Comparison of ENCODE assay signal across 18 mouse cellular contexts in genomic region chr10:42843416-42843815, GRCm38 (mm10). TPM values are rescaled to one million over a fixed set of nuclear protein-coding genes. Genes with fewer than 3 reads are reported as not detected.
DNase-seq lines count a peak whose midpoint lies in the region; ATAC-seq and TF ChIP-seq lines count a peak whose summit lies in the region.
"Had no signal": no experiment of that assay in that cellular context is flagged by ENCODE, and none has a peak within 500 bp of the region (broad histone marks: within the 10 kb centered on the region; RNA-seq: fewer than 3 reads in every experiment).

No protein-coding gene starts in this region.

- DNase-seq in cerebellum, postnatal 10 days, result peak; percentile 41 to 45
- no peak for DNase-seq in cerebellum, postnatal 36 days
- DNase-seq in heart, adult 2 months, result peak; percentile 55 to 67
- peak; percentile 44 for DNase-seq in lung, postnatal 36 days
- DNase-seq in lung, postnatal 14 days, result no peak
- no peak for DNase-seq in testis, postnatal 14 days (ENCODE audit: low spot score)
- no peak for DNase-seq in limb, embryonic 10.5 days (ENCODE audit: low spot score)
- DNase-seq: B cell, adult 2 months; left cerebral cortex, postnatal 4 days had no signal

- 3% methylated on average over 1 of the region's 1 CpGs for WGBS in heart, adult 2 months
- WGBS in heart, embryonic 12.5 days, result 63% methylated on average over 1 of the region's 1 CpGs
- WGBS in limb, embryonic 10.5 days, result 82% methylated on average over 1 of the region's 1 CpGs

- no peak overlapping the region for H3K9ac ChIP-seq in heart, adult 2 months (ENCODE audit: low read depth, low read length)
- H3K9ac ChIP-seq in heart, embryonic 12.5 days, result no peak overlapping the region
- H3K9ac ChIP-seq: forebrain, embryonic 15.5 days; liver, embryonic 12.5 days; lung, embryonic 15.5 days; midbrain, embryonic 15.5 days had no signal

- TF ChIP-seq EP300 in heart, adult 2 months (IDR thresholded peaks at IDR 0.05; ENCODE audit: insufficient read depth, low read depth, low read length), result peak; percentile 87

- H3K4me2 ChIP-seq in heart, embryonic 12.5 days, result no peak overlapping the region
- H3K4me2 ChIP-seq: forebrain, embryonic 15.5 days; liver, embryonic 12.5 days; lung, embryonic 15.5 days; midbrain, embryonic 15.5 days had no signal

- H3K4me1 ChIP-seq in heart, adult 2 months (ENCODE audit: control insufficient read depth, insufficient read depth, low read length), result peaks cover 9% of the 10 kb centered on the region
- H3K4me1 ChIP-seq in heart, embryonic 12.5 days (replicated peaks), result peaks cover 4% of the 10 kb centered on the region; the same call in 1 of the 2 replicates
- no peaks in the 10 kb centered on the region for H3K4me1 ChIP-seq in limb, embryonic 10.5 days
- H3K4me1 ChIP-seq: forebrain, embryonic 15.5 days; lung, embryonic 15.5 days; midbrain, embryonic 15.5 days had no signal

- H3K27ac ChIP-seq in heart, adult 2 months, result peak overlapping the region; percentile 17
- H3K27ac ChIP-seq in heart, embryonic 12.5 days (ENCODE audit: poor library complexity, severe bottlenecking), result no peak overlapping the region
- no peak overlapping the region for H3K27ac ChIP-seq in limb, embryonic 10.5 days
- H3K27ac ChIP-seq: forebrain, embryonic 15.5 days; liver, embryonic 12.5 days; lung, embryonic 15.5 days; midbrain, embryonic 15.5 days had no signal

- H3K4me3 ChIP-seq in heart, adult 2 months, result no peak overlapping the region
- no peak overlapping the region for H3K4me3 ChIP-seq in heart, embryonic 12.5 days
- no peak overlapping the region for H3K4me3 ChIP-seq in limb, embryonic 10.5 days
- H3K4me3 ChIP-seq: erythroblast, embryonic 14.5 days; forebrain, embryonic 15.5 days; liver, embryonic 12.5 days; lung, embryonic 15.5 days; megakaryocyte, embryonic 14.5 days; midbrain, embryonic 15.5 days had no signal

- intact Hi-C loops in heart, adult 2 months (cut with DNase I), result loop anchor here (5.0 to 10.0 kb wide), 2 partner anchors 144 to 331 kb away; partner anchors contain the start of genes 9030612E09Rik and Sobp

- TF ChIP-seq POLR2A in heart, adult 2 months (IDR thresholded peaks at IDR 0.05; ENCODE audit: insufficient read depth, low read depth, low read length), result no peak

- H3K36me3 ChIP-seq in heart, adult 2 months (ENCODE audit: control insufficient read depth, insufficient read depth, low read length), result no peaks in the 10 kb centered on the region
- H3K36me3 ChIP-seq in heart, embryonic 12.5 days, result peaks cover 5% of the 10 kb centered on the region; the same call in 1 of the 2 replicates
- peaks cover 5% of the 10 kb centered on the region for H3K36me3 ChIP-seq in limb, embryonic 10.5 days
- H3K36me3 ChIP-seq: forebrain, embryonic 15.5 days; liver, embryonic 12.5 days; lung, embryonic 15.5 days; midbrain, embryonic 15.5 days had no signal

- ATAC-seq in heart, embryonic 12.5 days (ENCODE audit: insufficient number of reproducible peaks, low FRiP score), result no peak
- ATAC-seq: activated CD4-positive, CD25-positive, alpha-beta regulatory T cell, adult 4 months; hindbrain, embryonic 16.5 days; liver, embryonic 12.5 days had no signal

- H3K27me3 ChIP-seq in heart, adult 2 months (ENCODE audit: control insufficient read depth, insufficient read depth, low read length), result no peaks in the 10 kb centered on the region
- no peaks in the 10 kb centered on the region for H3K27me3 ChIP-seq in heart, embryonic 12.5 days (replicated peaks)
- H3K27me3 ChIP-seq in limb, embryonic 10.5 days (ENCODE audit: low read depth, poor library complexity, severe bottlenecking), result no peaks in the 10 kb centered on the region
- H3K27me3 ChIP-seq: forebrain, embryonic 15.5 days; liver, embryonic 12.5 days; lung, embryonic 15.5 days; midbrain, embryonic 15.5 days had no signal

- peaks cover 10% of the 10 kb centered on the region; the same call in 1 of the 2 replicates for H3K9me3 ChIP-seq in heart, embryonic 12.5 days (replicated peaks)
- no peaks in the 10 kb centered on the region for H3K9me3 ChIP-seq in limb, embryonic 10.5 days (replicated peaks)
- H3K9me3 ChIP-seq: forebrain, embryonic 15.5 days; liver, embryonic 12.5 days; lung, embryonic 15.5 days; midbrain, embryonic 15.5 days had no signal

- no peaks in the 10 kb centered on the region for H3K79me2 ChIP-seq in heart, adult 2 months (replicated peaks; ENCODE audit: control insufficient read depth, insufficient read depth, low read length)

- TF ChIP-seq CTCF in heart, adult 2 months (IDR thresholded peaks at IDR 0.05), result no peak

RNA-seq across cellular contexts. Expression of gene Scml4, which starts 16.8 kb away (rescaled TPM):
- 1 to 10 TPM in 1 of 2 experiments, under 1 TPM in 1; 0.84 to 1.3 TPM for total RNA-seq in heart, adult 2 months (2021)
- 1.3 and 2.1 TPM in 2 replicates for polyA plus RNA-seq in heart, adult 2 months (2012; rRNA removed)
- 1.0 and 1.8 TPM in 2 replicates for polyA plus RNA-seq in heart, embryonic 12.5 days (2016; fragmentation: Nextera tagmentation; extraction: Ambion mirVana)
- polyA plus RNA-seq in limb, embryonic 10.5 days (2016; fragmentation: Nextera tagmentation; extraction: Ambion mirVana), result 0.13 and 0.16 TPM in 2 replicates
- polyA plus RNA-seq: erythroblast, embryonic 14.5 days had no signal

Comparison
In these comparisons a context has a peak if more than half of its experiments do, and no peak if none do; other contexts are left out.
1. DNase-seq: peak in cerebellum, postnatal 10 days (2 of 2), heart, adult 2 months (2 of 2) and lung, postnatal 36 days (single experiment); none in cerebellum, postnatal 36 days (0 of 2), lung, postnatal 14 days (single experiment), testis, postnatal 14 days (single experiment) and limb, embryonic 10.5 days (single experiment).